Mouse (Mus musculus) mesoderm, embryonic 11.5 days (tissue): ENCODE results near the gene Rnf6.

Experiments used
- DNase-seq: peaks from one replicate; pipeline ENCODE4 v3.0.0-alpha.2; 2012; ENCODE audit warnings: low read depth, low spot score

Rnf6 gene

GRCm38 (mm10) chr5:146220879-146221714 lies at the start of gene Rnf6:
Rnf6 (minus strand) TSS chr5:146221555.
- DNase-seq = peak; percentile 95

- no peak for DNase-seq
Measured at GRCm38 (mm10) chr5:146270593-146270992, 49.2 kb upstream of the Rnf6 start.

GRCm38 (mm10) chr5:146267776-146268175 lies 46.4 kb upstream of the Rnf6 start:
- no peak for DNase-seq

- no peak for DNase-seq
Measured at GRCm38 (mm10) chr5:146265934-146266591, 44.7 kb upstream of the Rnf6 start.

- DNase-seq = peak; percentile 13
Measured at GRCm38 (mm10) chr5:146260003-146260402, 38.6 kb upstream of the Rnf6 start.

GRCm38 (mm10) chr5:146253644-146254043 lies 32.3 kb upstream of the Rnf6 start:
- DNase-seq = no peak

- no peak for DNase-seq
Measured at GRCm38 (mm10) chr5:146251663-146252429, 30.5 kb upstream of the Rnf6 start.

- DNase-seq = no peak
Measured at GRCm38 (mm10) chr5:146250369-146251075, 29.2 kb upstream of the Rnf6 start.

GRCm38 (mm10) chr5:146248746-146249145 lies 27.4 kb upstream of the Rnf6 start:
- no peak for DNase-seq

- no peak for DNase-seq
Measured at GRCm38 (mm10) chr5:146247709-146248108, 26.4 kb upstream of the Rnf6 start.

GRCm38 (mm10) chr5:146246386-146246785 lies 25.0 kb upstream of the Rnf6 start:
- no peak for DNase-seq

- no peak for DNase-seq
Measured at GRCm38 (mm10) chr5:146245646-146246370, 24.5 kb upstream of the Rnf6 start.

GRCm38 (mm10) chr5:146245193-146245592 lies 23.8 kb upstream of the Rnf6 start:
- DNase-seq = no peak

GRCm38 (mm10) chr5:146241202-146241601 lies 19.8 kb upstream of the Rnf6 start:
- no peak for DNase-seq

GRCm38 (mm10) chr5:146240771-146241170 lies 19.4 kb upstream of the Rnf6 start:
- DNase-seq = no peak

- no peak for DNase-seq
Measured at GRCm38 (mm10) chr5:146238274-146238673, 16.9 kb upstream of the Rnf6 start.

- DNase-seq = no peak
Measured at GRCm38 (mm10) chr5:146234336-146234735, 13.0 kb upstream of the Rnf6 start.

- DNase-seq = no peak
Measured at GRCm38 (mm10) chr5:146232816-146233215, 11.5 kb upstream of the Rnf6 start.

- no peak for DNase-seq
Measured at GRCm38 (mm10) chr5:146232056-146232675, 10.8 kb upstream of the Rnf6 start.

GRCm38 (mm10) chr5:146231655-146231996 lies 10.3 kb upstream of the Rnf6 start:
- DNase-seq = peak; percentile 21
